Mouse (Mus musculus): ENCODE data around the gene Olfr723. TPM values are rescaled to one million over a fixed set of nuclear protein-coding genes. Genes with fewer than 3 reads are reported as not detected.
"Not testable (repeated sequence)": the region's sequence is repeated elsewhere in the genome, so short reads cannot be mapped to it uniquely, and the experiment has no call there.

The Olfr723 gene
- not detected in 2 replicates for total RNA-seq (2017)

DNA sequence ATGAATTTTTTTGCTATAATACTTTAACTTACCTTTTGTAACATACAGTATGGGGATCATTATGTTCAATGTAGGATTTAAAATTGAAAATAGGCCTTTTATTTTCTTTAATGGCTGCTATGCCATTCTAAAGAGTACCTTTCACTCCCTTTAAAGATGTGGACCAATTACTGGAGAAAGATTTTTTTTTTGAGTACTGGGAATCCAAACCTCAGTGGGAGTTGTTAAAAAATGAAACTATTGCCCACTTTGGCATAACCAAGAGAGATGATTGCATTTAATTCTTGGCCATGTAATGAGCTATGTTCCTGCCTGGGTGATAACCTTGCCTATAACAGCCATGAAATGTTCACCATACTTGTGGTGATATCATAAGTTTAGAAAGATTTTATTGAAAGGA lies at the start of gene Olfr723:
Gene Olfr723, minus strand, starts transcription at position 101 of the 400 bp plus-strand sequence.
- ATAC-seq (ENCODE audit: extremely low read depth, insufficient number of reproducible peaks, low FRiP score, poor library complexity, severe bottlenecking), result not testable (repeated sequence)

DNA sequence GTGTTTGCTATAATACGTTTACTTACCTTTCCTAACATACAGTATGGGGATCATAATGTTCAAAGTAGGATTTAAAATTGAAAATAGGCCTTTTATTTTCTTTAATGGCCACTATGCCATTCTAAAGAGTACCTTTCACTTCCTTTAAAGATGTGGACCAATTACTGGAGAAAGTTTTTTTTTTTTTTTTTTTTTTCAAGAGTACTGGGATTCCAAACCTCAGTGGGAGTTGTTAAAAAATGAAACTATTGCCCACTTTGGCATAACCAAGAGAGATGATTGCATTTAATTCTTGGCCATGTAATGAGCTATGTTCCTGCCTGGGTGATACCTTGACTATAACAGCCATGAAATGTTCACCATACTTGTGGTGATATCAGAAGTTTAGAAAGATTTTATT lies 31.6 kb upstream of the Olfr723 start, which contains the start of gene Olfr724:
Gene Olfr724, minus strand, starts transcription at position 101 of the 400 bp plus-strand sequence.
- not testable (repeated sequence) for ATAC-seq (ENCODE audit: extremely low read depth, insufficient number of reproducible peaks, low FRiP score, poor library complexity, severe bottlenecking)

GRCm38 (mm10) chr14:49955890-49956289 lies 24.3 kb upstream of the Olfr723 start:
- no peak for ATAC-seq (ENCODE audit: extremely low read depth, insufficient number of reproducible peaks, low FRiP score, poor library complexity, severe bottlenecking)

GRCm38 (mm10) chr14:49901899-49902298 lies 29.7 kb downstream of the Olfr723 start, which contains the start of gene Olfr722:
Gene Olfr722, minus strand, starts transcription at chr14:49901999.
- no peak for ATAC-seq (ENCODE audit: extremely low read depth, insufficient number of reproducible peaks, low FRiP score, poor library complexity, severe bottlenecking)

Other genes starting within 250 kb of the Olfr723 start
- gene Armh4, start 148.4 kb downstream of the Olfr723 start, total RNA-seq (2017), result not detected in 2 replicates
- not detected in 2 replicates for gene Olfr722, start 29.8 kb downstream of the Olfr723 start, total RNA-seq (2017)
- not detected in 2 replicates for gene Olfr724, start 31.5 kb upstream of the Olfr723 start, total RNA-seq (2017)
- not detected in 2 replicates for gene Olfr725, start 108.6 kb upstream of the Olfr723 start, total RNA-seq (2017)
- not detected in 2 replicates for gene Olfr726, start 159.2 kb upstream of the Olfr723 start, total RNA-seq (2017)
- not detected in 2 replicates for gene Olfr727, start 191.4 kb upstream of the Olfr723 start, total RNA-seq (2017)
- not detected in 2 replicates for gene Olfr728, start 210.9 kb upstream of the Olfr723 start, total RNA-seq (2017)
- gene Olfr729, start 221.1 kb upstream of the Olfr723 start, total RNA-seq (2017), result not detected in 2 replicates